Comparison of ENCODE assay signal across 8 mouse cellular contexts in genomic region chr8:4492851-4493685, GRCm38 (mm10). TPM values are rescaled to one million over a fixed set of nuclear protein-coding genes. Genes with fewer than 3 reads are reported as not detected.
DNase-seq lines count a peak whose midpoint lies in the region; ATAC-seq lines count a peak whose summit lies in the region.

Gene Cers4 (plus strand): TSS chr8:4493026.

- H3K9ac ChIP-seq in hindbrain, embryonic 15.5 days, result peak within 1 kb of the TSS; percentile 67

- peak within 1 kb of the TSS; percentile 60 for H3K4me3 ChIP-seq in hindbrain, embryonic 15.5 days

- under 1% methylated on average over 38 of the region's 39 CpGs for WGBS in hindbrain, embryonic 15.5 days

- H3K9me3 ChIP-seq in hindbrain, embryonic 15.5 days, result no peaks in the 10 kb centered on the region

- peak within 1 kb of the TSS; percentile 85 for H3K27ac ChIP-seq in hindbrain, embryonic 15.5 days (replicated peaks)

- peak; percentile 95 for DNase-seq in R1 (ENCODE audit: low read depth, low spot score)
- peak; percentile 87 for DNase-seq in cerebellum, postnatal 14 days
- DNase-seq in gastrocnemius, adult 18-20 months (ENCODE audit: low spot score), result peak; percentile 87
- peak; percentile 74 for DNase-seq in left cerebral cortex, adult 11 months (ENCODE audit: low spot score)
- peak; percentile 94 for DNase-seq in lung, postnatal 36 days
- peak; percentile 84 for DNase-seq in retina, postnatal 1 day
- peak; percentile 57 to 77 for DNase-seq in urinary bladder, adult 18-20 months (ENCODE audit: low spot score in 2 of 2)

- peaks cover 36% of the 10 kb centered on the region for H3K4me1 ChIP-seq in hindbrain, embryonic 15.5 days (replicated peaks)

- H3K27me3 ChIP-seq in hindbrain, embryonic 15.5 days, result no peaks in the 10 kb centered on the region

- no peaks in the 10 kb centered on the region for H3K36me3 ChIP-seq in hindbrain, embryonic 15.5 days

- H3K4me2 ChIP-seq in hindbrain, embryonic 15.5 days, result peak within 1 kb of the TSS; percentile 83

- peak; percentile 92 for ATAC-seq in hindbrain, embryonic 15.5 days (ENCODE audit: low FRiP score, low read depth)

RNA-seq across cellular contexts. Expression of gene Cers4, which starts in this region (rescaled TPM):
- 1 to 10 TPM; 2.4 to 4.2 TPM for total RNA-seq in gastrocnemius, adult 18-20 months (2021)
- 46.7 and 55.6 TPM in 2 replicates for polyA plus RNA-seq in hindbrain, embryonic 15.5 days (2015; fragmentation: Nextera tagmentation; extraction: Ambion mirVana)

Comparison
In these comparisons a context has a peak if more than half of its experiments do, and no peak if none do; other contexts are left out.
1. Peak in every context shown above with its lines: DNase-seq, ATAC-seq, H3K4me3 ChIP-seq and H3K27ac ChIP-seq.